Mouse (Mus musculus) 416B (cell line): ENCODE measurements at regions not wholly inside any gene's neighbourhood (a gene's known extent, or its start where the extent isn't known, plus 50 kb on each side); places are given as distances from the start of the nearest gene placed in this dataset.

ENCODE experiments used
- DNase-seq: peaks from one replicate; pipeline ENCODE4 v3.0.0; 2011; ENCODE audit warnings: low read depth

GRCm38 (mm10) chr4:79052723-79053122 is 841.0 kb upstream of the Ptprd start:
- peak; percentile 2 for DNase-seq
